Mouse (Mus musculus): ENCODE results near the gene Thyn1. TPM values are rescaled to one million over a fixed set of nuclear protein-coding genes. Genes with fewer than 3 reads are reported as not detected.

Gene Thyn1
- polyA plus RNA-seq, 1 experiment, result 9.4 TPM

DNA sequence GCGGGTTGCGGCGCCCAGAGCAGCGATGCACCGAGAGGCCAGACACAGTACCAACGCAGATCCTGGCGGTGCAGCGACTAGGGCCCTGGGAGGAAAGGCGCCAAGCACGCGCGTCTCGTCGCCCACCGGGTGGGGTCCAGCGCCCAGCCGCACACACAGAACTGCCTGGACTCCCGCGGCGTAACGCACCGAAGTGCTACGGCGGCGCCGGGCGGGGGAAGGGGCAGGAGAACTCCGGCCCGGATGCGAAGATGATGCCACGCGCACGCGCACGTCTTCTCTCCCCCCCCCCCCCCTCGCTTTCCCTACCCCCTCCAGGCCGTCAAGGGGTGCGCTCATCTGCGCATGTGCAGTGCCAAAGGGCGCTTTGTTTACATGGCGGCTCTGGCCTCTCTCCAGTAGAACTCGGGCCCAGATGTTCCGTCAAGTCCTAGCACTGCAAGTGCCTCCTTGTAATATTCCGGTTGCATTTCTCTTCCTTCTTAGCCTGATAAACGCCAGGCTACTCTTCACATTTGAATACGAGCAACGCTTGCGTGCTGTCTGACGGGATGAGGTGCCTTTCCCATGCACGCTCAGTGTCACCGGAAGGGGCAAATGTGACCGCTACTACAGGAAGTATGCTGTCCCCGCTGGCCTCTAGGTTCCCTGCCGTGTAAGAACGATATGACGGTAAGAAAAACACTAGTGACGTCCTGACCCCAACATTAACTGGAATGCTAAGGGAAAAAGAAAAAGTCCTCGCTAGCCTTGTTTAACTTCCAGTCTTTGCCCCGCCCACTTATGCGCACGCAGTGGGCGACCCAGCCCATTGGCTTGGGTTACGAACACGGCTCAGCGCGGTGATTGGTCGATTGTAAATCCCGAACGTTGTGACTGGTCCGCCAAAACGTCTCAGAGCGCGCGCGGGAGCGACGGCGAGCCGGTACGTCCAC is 30.6 kb downstream of the Thyn1 start, which contains the start of the genes Vps26b and Ncapd3:
Vps26b (minus strand) TSS at position 238 of the 935 bp plus-strand sequence.
Ncapd3 (plus strand) TSS at position 348 of the 935 bp plus-strand sequence.
- TF ChIP-seq POLR2A (IDR thresholded peaks at IDR 0.05; ENCODE audit: control insufficient read depth, extremely low read depth, insufficient read depth, low read length, poor library complexity) (peak; percentile 91), CTCF (IDR thresholded peaks at IDR 0.05; ENCODE audit: borderline replicate concordance, control insufficient read depth, extremely low read depth, insufficient read depth, low read length, poor library complexity) (no peak)
- Histone ChIP-seq H3K4me1 (replicated peaks; ENCODE audit: control insufficient read depth, insufficient read depth, low read length) (peaks cover 7% of the 10 kb centered on the region), H3K27ac (ENCODE audit: control insufficient read depth, insufficient read depth, low read length) (peak within 1 kb of the TSS; percentile 72), H3K27me3 (ENCODE audit: control insufficient read depth, insufficient read depth, low read length) (no peaks in the 10 kb centered on the region), H3K36me3 (ENCODE audit: control insufficient read depth, insufficient read depth, low read length) (no peaks in the 10 kb centered on the region), H3K4me3 (ENCODE audit: control insufficient read depth, insufficient read depth, low read length) (peak within 1 kb of the TSS; percentile 64)
- peak; percentile 93 for DNase-seq
- WGBS, result under 1% methylated on average over 73 of the region's 80 CpGs

DNA sequence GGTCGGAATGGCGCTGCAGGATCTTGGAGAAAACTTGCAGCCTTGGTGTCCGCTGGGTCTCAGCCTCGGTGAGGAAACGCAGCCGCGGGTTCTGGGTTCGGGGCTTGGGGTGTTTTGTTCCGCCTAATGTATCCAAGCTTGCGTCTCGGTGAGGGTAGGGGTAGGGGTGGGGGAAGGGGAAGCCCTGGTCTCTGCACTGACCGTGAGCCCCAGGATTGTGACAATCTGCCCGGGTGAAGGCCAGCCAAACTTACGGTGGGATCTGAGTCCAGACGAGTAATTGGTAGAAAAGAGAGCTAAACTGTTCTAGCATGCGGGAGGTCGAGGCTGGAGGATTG is 31.2 kb downstream of the Thyn1 start:
- H3K36me3 ChIP-seq (ENCODE audit: control insufficient read depth, insufficient read depth, low read length), result no peaks in the 10 kb centered on the region
- H3K27ac ChIP-seq (ENCODE audit: control insufficient read depth, insufficient read depth, low read length), result no peak overlapping the region
- H3K4me3 ChIP-seq (ENCODE audit: control insufficient read depth, insufficient read depth, low read length), result peak overlapping the region; percentile 64
- TF ChIP-seq CTCF (IDR thresholded peaks at IDR 0.05; ENCODE audit: borderline replicate concordance, control insufficient read depth, extremely low read depth, insufficient read depth, low read length, poor library complexity), result no peak
- TF ChIP-seq POLR2A (IDR thresholded peaks at IDR 0.05; ENCODE audit: control insufficient read depth, extremely low read depth, insufficient read depth, low read length, poor library complexity), result no peak
- no peaks in the 10 kb centered on the region for H3K27me3 ChIP-seq (ENCODE audit: control insufficient read depth, insufficient read depth, low read length)
- under 1% methylated on average over 17 of the region's 17 CpGs for WGBS
- H3K4me1 ChIP-seq (replicated peaks; ENCODE audit: control insufficient read depth, insufficient read depth, low read length), result peaks cover 7% of the 10 kb centered on the region
- no peak for DNase-seq

DNA sequence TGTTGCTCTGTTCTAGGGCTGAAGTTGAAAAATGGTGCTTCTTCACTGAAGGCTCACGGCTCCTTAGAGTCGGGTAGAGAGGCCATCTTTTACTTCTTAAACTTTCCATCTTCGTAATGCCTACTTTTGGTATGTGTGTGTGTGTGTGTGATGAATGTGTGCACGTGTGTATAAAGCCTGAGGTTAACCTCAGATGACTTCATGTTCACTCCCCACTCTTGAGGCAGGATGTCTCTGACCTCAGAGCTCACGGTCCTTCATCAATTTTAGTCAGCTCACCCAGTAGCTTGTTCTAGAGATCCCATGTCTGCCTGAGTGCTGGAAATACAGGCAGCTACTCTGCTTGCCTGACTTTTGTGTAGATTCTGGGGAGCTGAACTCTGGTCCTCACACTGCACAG is 44.4 kb downstream of the Thyn1 start:
- H3K27me3 ChIP-seq (ENCODE audit: control insufficient read depth, insufficient read depth, low read length), result no peaks in the 10 kb centered on the region
- H3K4me1 ChIP-seq (replicated peaks; ENCODE audit: control insufficient read depth, insufficient read depth, low read length), result no peaks in the 10 kb centered on the region
- H3K27ac ChIP-seq (ENCODE audit: control insufficient read depth, insufficient read depth, low read length), result no peak overlapping the region
- TF ChIP-seq CTCF (IDR thresholded peaks at IDR 0.05; ENCODE audit: borderline replicate concordance, control insufficient read depth, extremely low read depth, insufficient read depth, low read length, poor library complexity) (no peak), POLR2A (IDR thresholded peaks at IDR 0.05; ENCODE audit: control insufficient read depth, extremely low read depth, insufficient read depth, low read length, poor library complexity) (no peak)
- 52% methylated on average over 5 of the region's 5 CpGs for WGBS
- H3K4me3 ChIP-seq (ENCODE audit: control insufficient read depth, insufficient read depth, low read length), result no peak overlapping the region
- H3K36me3 ChIP-seq (ENCODE audit: control insufficient read depth, insufficient read depth, low read length), result peaks cover 83% of the 10 kb centered on the region
- DNase-seq, result no peak

DNA sequence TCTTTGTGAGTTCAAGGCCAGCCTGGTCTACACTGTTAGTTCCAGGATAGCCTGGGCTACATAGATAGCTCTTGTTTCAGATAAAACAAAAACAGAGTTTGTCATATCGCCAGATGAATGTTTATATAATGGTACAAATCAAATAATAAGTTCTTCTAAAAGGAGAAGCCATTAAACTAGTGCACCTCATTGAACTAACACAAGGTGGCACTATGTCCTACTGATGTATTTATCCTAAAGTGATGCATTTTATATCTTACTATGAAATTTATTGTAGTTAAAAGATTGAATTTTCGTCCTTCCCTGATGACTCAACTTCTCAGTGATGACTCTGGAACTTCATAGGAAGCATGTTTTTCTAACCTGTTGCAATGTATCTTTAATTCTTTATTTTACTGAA is 50.0 kb downstream of the Thyn1 start:
- Histone ChIP-seq H3K27ac (ENCODE audit: control insufficient read depth, insufficient read depth, low read length) (no peak overlapping the region), H3K4me3 (ENCODE audit: control insufficient read depth, insufficient read depth, low read length) (no peak overlapping the region), H3K4me1 (replicated peaks; ENCODE audit: control insufficient read depth, insufficient read depth, low read length) (no peaks in the 10 kb centered on the region), H3K27me3 (ENCODE audit: control insufficient read depth, insufficient read depth, low read length) (no peaks in the 10 kb centered on the region), H3K36me3 (ENCODE audit: control insufficient read depth, insufficient read depth, low read length) (peaks cover 82% of the 10 kb centered on the region)
- no peak for DNase-seq
- 94% methylated on average over 2 of the region's 2 CpGs for WGBS
- TF ChIP-seq CTCF (IDR thresholded peaks at IDR 0.05; ENCODE audit: borderline replicate concordance, control insufficient read depth, extremely low read depth, insufficient read depth, low read length, poor library complexity), result no peak
- TF ChIP-seq POLR2A (IDR thresholded peaks at IDR 0.05; ENCODE audit: control insufficient read depth, extremely low read depth, insufficient read depth, low read length, poor library complexity), result no peak

Other genes starting within 250 kb of the Thyn1 start
- 2.0 and 3.9 TPM in 2 replicates for gene Glb1l2, start 193.2 kb upstream of the Thyn1 start, polyA plus RNA-seq (2012; rRNA removed)
- not detected in 2 replicates for gene Glb1l3, start 138.8 kb upstream of the Thyn1 start, polyA plus RNA-seq (2012; rRNA removed)
- gene Gm1110, start 76.6 kb upstream of the Thyn1 start, polyA plus RNA-seq (2012; rRNA removed), result not detected in 2 replicates
- 14.5 and 21.5 TPM in 2 replicates for gene Acad8, start 144 bp upstream of the Thyn1 start, polyA plus RNA-seq (2012; rRNA removed)
- 69.6 and 82.1 TPM in 2 replicates for gene Vps26b, start 30.4 kb downstream of the Thyn1 start, polyA plus RNA-seq (2012; rRNA removed)
- 75.5 and 82.4 TPM in 2 replicates for gene Ncapd3, start 30.5 kb downstream of the Thyn1 start, polyA plus RNA-seq (2012; rRNA removed)
- 2.0 and 2.5 TPM in 2 replicates for gene Jam3, start 155.7 kb downstream of the Thyn1 start, polyA plus RNA-seq (2012; rRNA removed)

Data from thymus, adult 2 months (tissue).